Mouse (Mus musculus): ENCODE results near the gene Lrrc4c. TPM values are rescaled to one million over a fixed set of nuclear protein-coding genes. Genes with fewer than 3 reads are reported as not detected.

The Lrrc4c gene
- 100 to 1,000 TPM; 109 to 124 TPM for total RNA-seq (2021)
- long read RNA-seq, experiment 1, transcript Lrrc4c-201 (3 exons, 3,492 nt): major isoform, 74 of 92 reads
- long read RNA-seq, experiment 1, partial matches to known transcripts: 2 of 92 reads
- long read RNA-seq, experiment 1, other reads (novel, unspliced or antisense): 15 of 92 reads
- long read RNA-seq, experiment 2, transcript Lrrc4c-201 (3 exons, 3,492 nt): major isoform, 43 of 58 reads
- long read RNA-seq, experiment 2, partial matches to known transcripts: 1 of 58 reads
- long read RNA-seq, experiment 2, other reads (novel, unspliced or antisense): 13 of 58 reads

- peak; percentile 34 to 53 for DNase-seq (ENCODE audit: low spot score in 2 of 2)
These were observed at the start of gene Lrrc4c for GRCm38 (mm10) chr2:96317387-96318299. TSS of gene Lrrc4c (plus strand) at chr2:96318169.

GRCm38 (mm10) chr2:96275061-96275460, 42.9 kb upstream of the Lrrc4c start:
- no peak for DNase-seq (ENCODE audit: low spot score in 2 of 2)

DNA sequence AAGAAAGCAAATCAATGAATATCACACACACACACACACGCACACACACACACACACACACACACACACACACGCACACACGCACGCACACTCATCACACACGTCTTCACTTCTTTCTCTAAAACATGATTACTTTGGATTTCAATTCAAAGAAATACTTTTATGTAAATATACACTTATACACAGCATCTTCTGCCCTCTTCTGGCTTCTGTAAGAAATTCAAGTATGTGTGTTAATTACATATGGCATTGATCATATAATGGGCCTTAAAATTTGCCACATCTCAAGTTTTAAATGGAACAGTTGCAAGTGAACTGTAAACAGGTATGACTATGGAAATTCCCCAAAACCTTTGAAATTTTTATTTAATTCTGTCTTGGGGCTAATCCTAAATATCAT, 35.0 kb upstream of the Lrrc4c start:
- DNase-seq (ENCODE audit: low spot score in 2 of 2): no peak

DNA sequence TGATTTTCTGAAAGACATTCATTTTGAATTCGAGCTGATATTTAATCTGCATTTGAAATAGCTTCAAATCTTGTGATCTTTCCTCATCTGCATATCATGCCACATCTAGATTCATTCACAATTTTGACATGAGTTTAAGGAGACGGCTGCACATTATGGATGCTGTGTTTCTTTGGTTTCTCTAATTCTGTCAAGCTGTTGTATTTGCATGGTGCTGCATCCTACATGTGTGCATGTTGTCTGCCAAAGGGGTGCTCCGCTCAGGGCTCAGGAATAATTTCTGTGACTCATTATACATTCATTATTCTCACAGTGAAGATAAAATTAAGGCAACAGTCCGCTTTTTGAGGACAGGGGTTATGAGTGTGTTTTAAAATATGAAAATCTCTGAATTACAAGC, 30.5 kb upstream of the Lrrc4c start:
- DNase-seq (ENCODE audit: low spot score in 2 of 2): no peak

DNA sequence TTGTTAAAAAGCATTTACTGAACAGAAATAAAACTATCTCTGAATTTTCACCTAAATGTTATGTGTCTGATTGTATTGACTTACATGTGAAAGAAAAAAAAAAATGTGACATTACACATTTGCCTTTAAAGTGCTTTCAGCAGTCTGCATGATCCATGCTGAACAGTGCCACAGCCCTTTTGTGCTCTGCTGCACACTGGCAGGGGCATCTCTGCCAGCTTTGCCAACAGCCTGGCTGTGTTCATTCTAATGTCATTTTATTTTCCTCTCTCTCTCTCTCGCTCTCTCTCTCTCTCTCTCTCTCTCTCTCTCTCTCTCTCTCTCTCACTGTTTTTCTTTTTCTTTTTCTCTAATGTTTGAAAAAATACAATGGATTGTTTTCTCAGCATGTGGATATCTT, 27.4 kb upstream of the Lrrc4c start:
- no peak for DNase-seq (ENCODE audit: low spot score in 2 of 2)

GRCm38 (mm10) chr2:96315034-96315433, 2.9 kb upstream of the Lrrc4c start:
- no peak for DNase-seq (ENCODE audit: low spot score in 2 of 2)

DNA sequence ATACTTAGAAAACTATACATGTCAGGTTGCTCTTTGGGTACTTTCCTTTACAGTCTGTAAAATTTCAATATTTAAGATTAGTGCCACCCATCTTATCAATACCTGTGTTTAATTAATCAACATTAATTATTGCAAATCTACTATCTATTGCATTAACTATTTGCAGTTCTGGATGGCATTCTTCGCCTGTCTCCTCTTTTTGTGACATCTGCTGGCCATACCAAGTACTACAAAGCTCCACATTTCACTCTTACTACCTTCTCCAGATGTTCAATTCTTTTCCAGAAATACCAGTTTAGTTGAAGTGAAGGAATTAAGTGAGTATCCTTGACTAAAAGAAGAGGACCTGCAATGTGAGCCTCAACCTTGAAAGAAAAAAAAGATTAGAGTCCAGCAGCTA, 1.4 kb upstream of the Lrrc4c start:
- DNase-seq (ENCODE audit: low spot score in 2 of 2): peak in 1 of 2 experiments; percentile 35

DNA sequence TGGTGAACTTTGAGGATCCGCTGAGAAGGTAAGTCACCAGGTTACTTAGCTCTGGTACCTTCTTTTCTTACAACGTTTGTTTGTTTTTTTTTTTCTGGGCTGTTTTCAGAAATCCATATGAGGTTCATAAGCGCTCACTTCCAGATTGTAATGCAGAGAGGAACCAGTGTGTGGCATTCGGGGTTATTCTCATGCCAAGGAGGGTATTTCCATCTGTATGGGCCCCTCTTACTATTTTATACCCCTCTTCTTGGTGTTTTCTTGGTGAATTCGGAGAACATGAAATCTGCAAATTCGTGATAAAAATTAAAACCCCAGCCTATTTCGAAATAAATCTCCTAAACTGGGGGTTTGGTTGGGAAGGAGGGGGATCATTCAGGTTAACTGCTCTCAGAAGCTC, 587 bp downstream of the Lrrc4c start:
- DNase-seq (ENCODE audit: low spot score in 2 of 2): no peak

- DNase-seq (ENCODE audit: low spot score in 2 of 2): peak; percentile 52 to 59
These were observed 1.2 kb downstream of the Lrrc4c start for GRCm38 (mm10) chr2:96319201-96319600.

DNA sequence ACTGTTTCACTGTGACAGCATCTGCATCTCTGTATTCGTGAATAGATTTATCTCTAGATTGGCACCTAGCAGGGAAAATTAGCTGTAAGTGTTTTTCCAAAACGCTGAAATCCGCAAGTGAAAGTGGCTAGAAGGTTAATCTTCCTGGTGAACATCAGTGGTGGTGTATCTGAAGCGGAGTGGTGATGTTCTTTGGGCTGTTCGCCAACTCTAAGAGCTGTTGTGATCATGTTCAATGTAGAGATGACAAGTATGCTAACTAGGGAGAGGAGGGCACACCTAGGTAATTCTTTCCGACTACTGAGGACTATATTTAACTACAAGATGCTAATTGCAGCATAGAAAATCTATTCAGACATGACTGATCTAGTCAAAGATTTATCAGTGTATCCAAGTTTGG, 1.7 kb downstream of the Lrrc4c start:
- peak; percentile 25 to 42 for DNase-seq (ENCODE audit: low spot score in 2 of 2)

- no peak for DNase-seq (ENCODE audit: low spot score in 2 of 2)
These were observed 16.7 kb downstream of the Lrrc4c start for GRCm38 (mm10) chr2:96334652-96335051.

DNA sequence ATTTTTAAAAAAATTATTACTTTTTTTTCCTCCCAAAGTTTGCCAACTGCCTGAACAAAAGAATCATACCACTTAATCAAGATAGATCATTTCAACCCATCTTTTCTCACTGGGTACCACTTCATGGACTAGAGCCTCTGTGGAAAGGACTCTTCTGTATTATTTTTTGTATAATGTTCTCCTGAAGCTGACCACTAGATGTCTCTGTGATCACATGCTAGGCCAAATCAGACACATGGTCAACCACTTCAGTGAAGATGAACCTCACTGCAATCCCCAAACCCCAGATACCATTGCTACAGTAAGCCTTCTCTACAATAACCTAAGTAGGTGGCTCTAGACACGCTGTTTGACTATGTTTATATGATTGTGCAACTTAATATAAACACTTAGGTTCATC, 19.4 kb downstream of the Lrrc4c start:
- no peak for DNase-seq (ENCODE audit: low spot score in 2 of 2)

- DNase-seq (ENCODE audit: low spot score in 2 of 2): no peak
These were observed 83.3 kb downstream of the Lrrc4c start for GRCm38 (mm10) chr2:96401186-96401811.

GRCm38 (mm10) chr2:96402514-96402913, 84.5 kb downstream of the Lrrc4c start:
- no peak for DNase-seq (ENCODE audit: low spot score in 2 of 2)

DNA sequence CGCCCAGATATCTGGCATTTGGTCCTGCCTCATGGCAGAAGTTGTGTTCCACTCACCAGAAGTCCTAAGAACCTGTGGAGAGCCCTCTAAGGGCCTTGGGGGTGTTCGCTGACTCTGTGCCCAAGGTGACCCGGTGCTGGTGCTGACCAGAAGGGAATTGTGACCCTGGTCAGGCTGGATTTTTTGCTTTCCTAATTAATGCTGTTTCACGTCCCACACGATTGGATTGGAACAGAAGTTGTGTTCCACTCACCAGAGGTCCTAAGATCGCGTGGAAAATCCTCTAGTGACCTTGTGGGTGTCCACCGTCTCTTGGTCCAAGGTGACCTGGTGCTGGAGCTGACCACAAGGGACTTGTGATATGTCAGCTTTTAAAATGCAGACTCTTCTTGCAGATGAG, 88.9 kb downstream of the Lrrc4c start:
- DNase-seq (ENCODE audit: low spot score in 2 of 2): no peak

- DNase-seq (ENCODE audit: low spot score in 2 of 2): no peak
These were observed 93.2 kb downstream of the Lrrc4c start for GRCm38 (mm10) chr2:96411182-96411581.

DNA sequence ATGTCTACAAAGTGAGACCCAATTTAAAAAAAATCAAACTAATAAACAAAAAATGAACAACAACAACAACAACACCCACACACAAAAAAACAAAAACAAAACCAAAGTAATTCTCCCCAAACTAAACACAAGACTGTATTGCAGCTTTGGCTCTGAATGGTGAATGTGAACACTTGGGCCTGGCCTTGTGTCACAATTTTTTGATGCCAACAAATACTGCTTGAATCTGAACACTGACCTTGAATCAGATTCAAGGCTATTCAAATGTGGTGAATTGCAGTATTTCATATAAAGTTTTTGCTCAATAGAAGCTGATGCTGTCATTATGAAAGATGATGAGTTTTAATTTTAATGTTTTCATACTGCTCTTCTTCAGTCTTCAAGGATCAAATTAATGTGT, 143.6 kb downstream of the Lrrc4c start:
- DNase-seq (ENCODE audit: low spot score in 2 of 2): no peak

GRCm38 (mm10) chr2:96475674-96476073, 157.7 kb downstream of the Lrrc4c start:
- DNase-seq (ENCODE audit: low spot score in 2 of 2): peak in 1 of 2 experiments; percentile 16

DNA sequence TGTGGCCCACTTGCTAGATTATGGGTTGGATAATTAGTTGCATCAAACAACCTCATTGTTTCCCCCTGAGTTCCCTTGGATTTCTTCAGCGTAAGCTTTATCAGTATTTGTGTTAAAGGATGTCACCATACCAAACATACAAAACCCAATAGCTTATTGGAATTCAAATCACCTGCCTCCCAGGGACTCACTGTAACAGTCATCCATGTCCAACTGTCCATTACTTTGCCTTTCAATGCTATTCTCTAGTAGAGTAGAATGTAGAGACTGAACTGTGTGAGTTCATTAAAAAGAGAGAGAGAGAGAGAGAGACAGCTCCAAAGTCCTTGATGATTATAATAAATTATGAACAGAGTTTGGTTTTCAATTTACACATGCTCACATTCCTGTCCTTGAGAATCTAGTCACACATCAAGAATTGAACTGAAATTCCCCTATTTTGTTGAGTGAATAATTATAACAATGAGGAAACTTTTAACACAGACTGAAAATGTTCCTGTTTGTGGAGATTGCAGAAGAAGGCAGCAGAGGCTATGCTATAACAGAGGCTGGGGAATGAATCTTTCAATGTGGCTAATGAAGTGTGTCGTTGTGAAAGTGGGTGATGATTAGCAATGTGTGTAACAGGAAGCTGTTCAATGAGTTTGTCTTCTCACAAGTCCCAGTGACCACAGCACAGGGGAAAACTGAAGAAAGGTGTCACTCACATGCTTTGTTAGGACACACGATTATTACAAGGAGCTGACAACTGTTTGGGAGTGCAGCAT, 181.3 kb downstream of the Lrrc4c start:
- DNase-seq (ENCODE audit: low spot score in 2 of 2): no peak

DNA sequence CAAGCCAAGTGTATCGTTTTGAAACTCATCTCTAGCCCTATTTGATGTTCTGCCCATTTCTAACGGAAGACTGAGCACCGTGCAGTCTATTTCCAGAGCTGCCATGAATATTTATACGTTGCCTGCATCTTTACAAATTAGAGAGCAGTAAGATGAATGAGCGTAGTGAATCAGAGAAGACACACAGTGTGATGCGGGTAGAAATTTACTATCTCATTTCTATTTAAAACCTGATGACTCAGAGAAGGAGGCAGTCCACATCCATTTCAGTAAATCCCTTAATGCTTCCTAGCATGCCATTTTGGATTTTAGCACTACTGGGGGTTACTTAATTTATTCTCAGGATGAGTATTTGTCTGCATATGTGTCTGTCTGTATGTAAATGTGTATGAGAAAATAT, 186.2 kb downstream of the Lrrc4c start:
- DNase-seq (ENCODE audit: low spot score in 2 of 2): peak in 1 of 2 experiments; percentile 8

DNA sequence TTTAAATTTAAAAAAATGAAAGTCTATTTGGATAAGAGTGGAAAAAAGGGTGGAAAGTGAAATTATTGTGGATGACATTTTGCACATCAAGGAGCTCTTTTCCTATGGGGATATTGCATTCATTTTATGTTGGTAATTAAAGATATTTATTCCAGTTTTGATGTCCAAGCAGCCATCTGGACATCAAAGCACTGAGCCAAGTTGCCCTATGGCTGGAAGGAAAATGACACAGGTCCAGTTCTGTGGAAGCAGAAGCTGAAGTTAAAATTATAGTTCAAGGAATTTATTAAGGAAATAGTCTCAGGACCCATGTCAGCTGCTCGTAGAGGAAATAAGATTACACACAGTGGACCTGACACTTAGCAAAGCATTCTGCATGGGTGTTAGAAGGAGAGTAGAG, 187.7 kb downstream of the Lrrc4c start:
- DNase-seq (ENCODE audit: low spot score in 2 of 2): no peak
